Mouse (Mus musculus) myocyte (in vitro differentiated cells): Measurements from ENCODE around the gene Tesc. TPM values are rescaled to one million over a fixed set of nuclear protein-coding genes. Genes with fewer than 3 reads are reported as not detected.

Experiments used
- H3K27me3 ChIP-seq: one replicate; pipeline ENCODE4 v1.6.1; 2011; ENCODE audit not compliant: control insufficient read depth, insufficient read depth, insufficient read length
- H3K36me3 ChIP-seq: one replicate; pipeline ENCODE4 v1.6.1; 2011; ENCODE audit not compliant: control insufficient read depth, insufficient read depth
- H3K4me2 ChIP-seq: one replicate; pipeline ENCODE4 v1.6.1; 2011; ENCODE audit warnings: low read depth, control low read depth
- H3K4me3 ChIP-seq: one replicate; pipeline ENCODE4 v1.5.1; 2011; ENCODE audit warnings: mild to moderate bottlenecking, control low read depth, moderate library complexity
- H3K79me2 ChIP-seq: one replicate; pipeline ENCODE4 v1.6.1; 2011; ENCODE audit not compliant: control insufficient read depth, insufficient read depth
- H3ac ChIP-seq: one replicate; pipeline ENCODE4 v1.6.1; 2011; ENCODE audit not compliant: control insufficient read depth, insufficient read length
- CEBPB ChIP-seq: IDR thresholded peaks from 2 replicates; pipeline ENCODE4 v1.6.1; 2011; ENCODE audit warnings: mild to moderate bottlenecking, moderate library complexity; ENCODE audit not compliant: poor library complexity, insufficient read depth, severe bottlenecking
- E2F4 ChIP-seq: IDR thresholded peaks from one replicate; pipeline ENCODE4 v1.6.1; 2011; ENCODE audit warnings: mild to moderate bottlenecking, control low read depth, moderate library complexity; ENCODE audit not compliant: insufficient read depth
- MAX ChIP-seq: IDR thresholded peaks from one replicate; pipeline ENCODE4 v1.6.1; 2011; ENCODE audit warnings: low read depth, mild to moderate bottlenecking, control low read depth
- MYOD1 ChIP-seq, 3 experiments: IDR thresholded peaks; one replicate each; pipeline ENCODE4 v1.6.1; 2011; ENCODE audit warnings: control low read depth in 2 of 3, low read depth in 2 of 3, mild to moderate bottlenecking in 2 of 3, moderate library complexity in 1 of 3; ENCODE audit not compliant: insufficient read length in 2 of 3, control insufficient read depth in 1 of 3
- MYOG ChIP-seq, 3 experiments: IDR thresholded peaks; one replicate each; pipeline ENCODE4 v1.6.1; 2011; ENCODE audit warnings: control low read depth in 2 of 3, low read depth in 2 of 3, mild to moderate bottlenecking in 2 of 3; ENCODE audit not compliant: insufficient read length in 2 of 3, control insufficient read depth in 1 of 3, insufficient read depth in 1 of 3
- POLR2A ChIP-seq: IDR thresholded peaks from one replicate; pipeline ENCODE4 v1.6.1; 2011; ENCODE audit warnings: low read depth, mild to moderate bottlenecking, control low read depth, moderate library complexity; ENCODE audit not compliant: insufficient read length
- POLR2AphosphoS2 ChIP-seq: IDR thresholded peaks from one replicate; pipeline ENCODE4 v1.6.1; 2011; ENCODE audit warnings: low read depth, control low read depth; ENCODE audit not compliant: insufficient read length
- REST ChIP-seq: IDR thresholded peaks from one replicate; pipeline ENCODE4 v1.6.1; 2011; ENCODE audit warnings: mild to moderate bottlenecking, control low read depth, moderate library complexity; ENCODE audit not compliant: insufficient read depth, insufficient read length
- SRF ChIP-seq: IDR thresholded peaks from one replicate; pipeline ENCODE4 v1.6.1; 2011; ENCODE audit warnings: low read depth; ENCODE audit not compliant: control insufficient read depth, insufficient read length
- TCF12 ChIP-seq: IDR thresholded peaks from one replicate; pipeline ENCODE4 v1.6.1; 2011; ENCODE audit warnings: mild to moderate bottlenecking, control low read depth; ENCODE audit not compliant: poor library complexity, insufficient read depth, severe bottlenecking
- TCF3 ChIP-seq: IDR thresholded peaks from one replicate; pipeline ENCODE4 v1.6.1; 2011; ENCODE audit warnings: low read depth, control low read depth; ENCODE audit not compliant: insufficient read length
- USF1 ChIP-seq: IDR thresholded peaks from one replicate; pipeline ENCODE4 v1.6.1; 2011; ENCODE audit warnings: low read depth, mild to moderate bottlenecking, control low read depth, moderate library complexity
- polyA plus RNA-seq: library from polyadenylated mRNA; unstranded; fragments of >200 nt; fragmentation: generic; extraction: Trizol; gene quantifications from one replicate; pipeline ENCODE4 v1.2.1, GENCODE M21; 2012; ENCODE audit warnings: missing spikeins

The Tesc gene
- polyA plus RNA-seq, 1 experiment: 3.1 TPM

GRCm38 (mm10) chr5:118063181-118063621 is 35.7 kb downstream of the Tesc start:
- TF ChIP-seq MYOD1 (IDR thresholded peaks at IDR 0.05; ENCODE audit: control insufficient read depth in 1 of 3, insufficient read length in 2 of 3, low read depth in 2 of 3): no peak
- no peak for TF ChIP-seq POLR2A
- TF ChIP-seq E2F4: no peak
- no peak for TF ChIP-seq TCF12
- no peak for TF ChIP-seq SRF
- H3K27me3 ChIP-seq: no peaks in the 10 kb centered on the region
- H3K4me3 ChIP-seq: no peak overlapping the region
- no peaks in the 10 kb centered on the region for H3K79me2 ChIP-seq
- no peak overlapping the region for H3ac ChIP-seq
- no peaks in the 10 kb centered on the region for H3K36me3 ChIP-seq
- H3K4me2 ChIP-seq: peak overlapping the region; percentile 38

DNA sequence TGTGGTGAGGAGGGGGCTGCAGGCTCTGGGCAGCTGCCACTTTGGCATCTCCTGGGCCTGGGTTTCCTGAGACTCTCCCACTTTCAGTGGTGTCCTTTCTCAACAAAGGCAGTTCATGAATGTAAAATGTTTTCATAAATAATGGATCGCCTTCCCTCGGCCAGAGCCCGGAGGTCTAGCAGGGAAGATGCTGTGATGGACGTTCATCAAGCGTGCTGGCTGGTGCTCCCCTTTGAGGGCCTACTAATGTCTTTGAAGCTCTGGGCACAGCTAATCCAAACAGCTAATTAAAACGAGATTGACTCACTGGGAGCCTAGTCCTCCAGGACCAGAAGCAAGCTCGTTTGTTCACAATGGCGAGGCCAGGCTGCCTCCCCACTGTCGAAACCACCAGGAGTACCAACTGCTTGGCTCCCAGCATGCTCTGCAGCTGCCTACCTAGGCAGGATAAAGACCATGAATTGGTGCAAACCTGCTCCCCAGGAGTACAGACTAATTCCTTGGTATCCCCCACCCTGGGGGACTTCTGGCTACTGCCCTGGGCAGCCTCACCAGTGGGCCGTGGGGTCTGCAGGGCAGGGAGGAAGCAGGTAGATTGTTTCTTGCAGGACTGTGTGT is 36.9 kb downstream of the Tesc start:
- TF ChIP-seq REST: no peak
- TF ChIP-seq POLR2A: no peak
- TF ChIP-seq TCF3: no peak
- no peak for TF ChIP-seq MYOG (IDR thresholded peaks at IDR 0.05; ENCODE audit: control insufficient read depth in 1 of 3, insufficient read depth in 1 of 3, insufficient read length in 2 of 3, low read depth in 2 of 3)
- TF ChIP-seq MAX: no peak
- no peak for TF ChIP-seq TCF12
- TF ChIP-seq SRF: no peak
- TF ChIP-seq POLR2AphosphoS2: no peak
- TF ChIP-seq USF1: no peak
- no peak for TF ChIP-seq E2F4
- TF ChIP-seq CEBPB: no peak
- no peak overlapping the region for H3ac ChIP-seq

GRCm38 (mm10) chr5:118065516-118066255 is 38.1 kb downstream of the Tesc start:
- Histone ChIP-seq H3K79me2 (no peaks in the 10 kb centered on the region), H3K27me3 (no peaks in the 10 kb centered on the region), H3ac (no peak overlapping the region), H3K4me3 (no peak overlapping the region), H3K36me3 (no peaks in the 10 kb centered on the region), H3K4me2 (no peak overlapping the region)
- TF ChIP-seq POLR2A: no peak
- no peak for TF ChIP-seq TCF12
- TF ChIP-seq SRF: no peak
- TF ChIP-seq E2F4: no peak
- TF ChIP-seq POLR2AphosphoS2: no peak
- TF ChIP-seq USF1: no peak
- no peak for TF ChIP-seq REST
- TF ChIP-seq CEBPB: no peak
- no peak for TF ChIP-seq MYOG (IDR thresholded peaks at IDR 0.05; ENCODE audit: control insufficient read depth in 1 of 3, insufficient read depth in 1 of 3, insufficient read length in 2 of 3, low read depth in 2 of 3)

More for the DNA sequence above, 36.9 kb downstream of the Tesc start:
- H3K36me3 ChIP-seq: no peaks in the 10 kb centered on the region
- no peaks in the 10 kb centered on the region for H3K27me3 ChIP-seq
- H3K4me2 ChIP-seq: no peak overlapping the region
- no peak overlapping the region for H3K4me3 ChIP-seq
- H3K79me2 ChIP-seq: no peaks in the 10 kb centered on the region

GRCm38 (mm10) chr5:118066828-118067227 is 39.3 kb downstream of the Tesc start:
- Histone ChIP-seq H3K4me2 (no peak overlapping the region), H3K79me2 (no peaks in the 10 kb centered on the region), H3K27me3 (no peaks in the 10 kb centered on the region), H3ac (no peak overlapping the region), H3K36me3 (no peaks in the 10 kb centered on the region), H3K4me3 (no peak overlapping the region)
- TF ChIP-seq MYOG (IDR thresholded peaks at IDR 0.05; ENCODE audit: control insufficient read depth in 1 of 3, insufficient read depth in 1 of 3, insufficient read length in 2 of 3, low read depth in 2 of 3) (no peak), REST (no peak), TCF3 (no peak), MAX (no peak), POLR2AphosphoS2 (no peak), MYOD1 (IDR thresholded peaks at IDR 0.05; ENCODE audit: control insufficient read depth in 1 of 3, insufficient read length in 2 of 3, low read depth in 2 of 3) (no peak), TCF12 (no peak)

DNA sequence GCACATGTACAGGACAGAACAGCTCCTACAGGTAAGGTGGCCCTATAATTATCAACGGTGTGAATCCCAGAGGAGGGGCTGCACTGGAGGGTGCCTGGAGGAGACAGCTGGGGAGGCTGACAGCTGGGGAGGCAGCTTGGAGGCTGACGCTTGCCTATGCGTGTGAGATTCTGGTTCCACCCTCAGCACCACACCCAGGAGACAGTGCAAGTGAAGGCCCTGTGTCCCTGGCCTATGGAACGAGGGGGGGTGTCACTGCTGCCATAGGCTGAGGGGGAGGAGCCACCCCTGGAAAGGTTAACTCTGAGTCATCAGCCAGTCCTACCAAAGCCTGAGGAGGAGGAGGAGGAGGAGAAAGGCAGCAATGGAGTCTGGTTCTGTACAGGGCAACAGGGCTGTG is 40.0 kb downstream of the Tesc start:
- H3K36me3 ChIP-seq: no peaks in the 10 kb centered on the region
- H3K79me2 ChIP-seq: no peaks in the 10 kb centered on the region
- no peak overlapping the region for H3K4me3 ChIP-seq
- no peak overlapping the region for H3ac ChIP-seq
- no peaks in the 10 kb centered on the region for H3K27me3 ChIP-seq
- H3K4me2 ChIP-seq: no peak overlapping the region
- TF ChIP-seq MYOG (IDR thresholded peaks at IDR 0.05; ENCODE audit: control insufficient read depth in 1 of 3, insufficient read depth in 1 of 3, insufficient read length in 2 of 3, low read depth in 2 of 3) (peak in 2 of 3 experiments; percentile 80 to 86), REST (no peak), MYOD1 (IDR thresholded peaks at IDR 0.05; ENCODE audit: control insufficient read depth in 1 of 3, insufficient read length in 2 of 3, low read depth in 2 of 3) (peak in 2 of 3 experiments; percentile 49 to 86)
